Mouse (Mus musculus): ENCODE measurements around the gene Gfer.

DNA sequence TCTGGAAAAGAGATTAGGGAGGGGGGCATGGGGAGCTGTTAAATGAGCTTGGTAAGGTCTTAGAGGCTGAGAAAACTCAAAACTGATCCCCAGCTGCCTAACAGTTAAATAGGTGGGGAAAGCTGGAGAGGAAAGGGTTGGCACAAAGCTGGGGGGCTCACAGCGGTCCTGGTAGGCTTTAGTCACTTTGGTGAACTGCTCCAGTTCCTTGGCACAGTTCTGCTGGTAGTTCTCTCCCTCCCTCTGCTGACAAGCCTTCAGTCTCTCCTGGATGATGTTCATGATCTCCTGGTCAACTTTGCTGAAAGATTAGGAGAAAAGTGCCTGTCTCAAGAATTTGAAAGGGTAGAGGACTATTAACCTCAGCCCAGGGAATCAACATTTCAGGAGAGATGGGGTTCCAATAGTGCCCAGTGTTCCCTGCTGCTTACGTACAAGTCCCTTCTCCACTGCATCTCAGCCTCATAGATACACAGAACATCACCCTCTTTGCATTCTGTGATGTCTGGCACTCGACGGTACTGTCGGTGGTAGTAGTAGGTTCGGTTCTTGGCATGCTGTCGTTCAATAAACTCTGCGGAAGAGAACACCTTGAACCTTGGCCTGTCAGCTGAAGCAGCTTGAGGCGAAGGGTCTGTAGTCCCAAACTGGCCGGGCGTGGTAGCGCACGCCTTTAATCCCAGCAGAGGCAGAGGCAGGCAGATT lies 26.4 kb upstream of the Gfer start:
- TF ChIP-seq POLR2A (IDR thresholded peaks at IDR 0.05; ENCODE audit: control insufficient read depth, low read depth, low read length) (no peak), CTCF (IDR thresholded peaks at IDR 0.05; ENCODE audit: control insufficient read depth, insufficient read depth, insufficient replicate concordance, low read depth, low read length) (no peak)
